Mouse (Mus musculus) stomach, postnatal 0 days (tissue): ENCODE measurements at regions not wholly inside any gene's neighbourhood (a gene's known extent, or its start where the extent isn't known, plus 50 kb on each side); places are given as distances from the start of the nearest gene placed in this dataset.

Experiments
- ATAC-seq: fragments of 200-750 bp; cut with Nextera tagmentation; 2 replicates; pipeline ENCODE4 v1.8.0; 2017; ENCODE audit not compliant: low FRiP score, low TSS enrichment
- DNase-seq: peaks from one replicate; pipeline ENCODE4 v3.0.0-alpha.2; 2016; ENCODE audit warnings: low spot score
- H3K27ac ChIP-seq: fragments of 300-500 bp; sonication (generic); replicated peaks from 2 replicates; pipeline ENCODE4 v1.5.1; 2014; ENCODE audit warnings: mild to moderate bottlenecking, control low read depth
- H3K27me3 ChIP-seq: fragments of 300-500 bp; sonication (generic); 2 replicates; pipeline ENCODE4 v1.6.1; 2014; ENCODE audit warnings: low read length; ENCODE audit not compliant: control insufficient read depth, insufficient read depth
- H3K36me3 ChIP-seq: fragments of 300-500 bp; sonication (generic); 2 replicates; pipeline ENCODE4 v1.6.1; 2014; ENCODE audit warnings: low read length, mixed read lengths; ENCODE audit not compliant: control insufficient read depth, insufficient read depth
- H3K4me1 ChIP-seq: fragments of 300-500 bp; sonication (generic); replicated peaks from 2 replicates; pipeline ENCODE4 v1.6.1; 2014; ENCODE audit warnings: antibody characterized with exemption; ENCODE audit not compliant: control insufficient read depth, insufficient read depth
- H3K4me2 ChIP-seq: fragments of 300-500 bp; sonication (generic); replicated peaks from 2 replicates; pipeline ENCODE4 v1.6.1; 2014; ENCODE audit warnings: low read depth, mild to moderate bottlenecking, control low read depth, moderate library complexity
- H3K4me3 ChIP-seq: fragments of 300-500 bp; sonication (generic); 2 replicates; pipeline ENCODE4 v1.5.1; 2014; ENCODE audit warnings: low read depth, low read length, control low read depth
- H3K9ac ChIP-seq: fragments of 300-500 bp; sonication (generic); 2 replicates; pipeline ENCODE4 v1.6.1; 2014; ENCODE audit warnings: mild to moderate bottlenecking, low read length, control low read depth, mixed read lengths
- H3K9me3 ChIP-seq: fragments of 300-500 bp; sonication (generic); 2 replicates; pipeline ENCODE4 v1.6.1; 2016; ENCODE audit warnings: low read length; ENCODE audit not compliant: control insufficient read depth
- CTCF ChIP-seq: IDR thresholded peaks from 2 replicates; pipeline ENCODE4 v1.5.1; 2016; ENCODE audit warnings: antibody characterized with exemption, low read depth, mild to moderate bottlenecking, moderate library complexity
- EP300 ChIP-seq: optimal IDR thresholded peaks from 2 replicates; pipeline ENCODE3; 2016; ENCODE audit warnings: antibody characterized with exemption
- WGBS: fragments of 180-500 bp; shearing (Covaris S2); extraction: QIAGEN DNeasy Blood & Tissue Kit; methylation state at CpG from one replicate; pipeline ENCODE4 v1.1.7; 2014; 5-methylcytosine and 5-hydroxymethylcytosine counted together

- H3K9ac ChIP-seq, result no peak overlapping the region
- H3K27ac ChIP-seq, result no peak overlapping the region
- no peak for DNase-seq
- no peak for ATAC-seq
- no peaks in the 10 kb centered on the region for H3K36me3 ChIP-seq
- no peak overlapping the region for H3K4me3 ChIP-seq
- no peaks in the 10 kb centered on the region for H3K27me3 ChIP-seq
- WGBS, result 58% methylated on average over 2 of the region's 2 CpGs
- no peak overlapping the region for H3K4me2 ChIP-seq
- H3K9me3 ChIP-seq, result no peaks in the 10 kb centered on the region
- TF ChIP-seq EP300, result no peak
- no peak for TF ChIP-seq CTCF
- no peaks in the 10 kb centered on the region for H3K4me1 ChIP-seq
Observed at GRCm38 (mm10) chr3:11174002-11174401, 838.5 kb upstream of the Gm38303 start.

GRCm38 (mm10) chr3:11155350-11155749 lies 819.9 kb upstream of the Gm38303 start:
- TF ChIP-seq CTCF (no peak), EP300 (no peak)
- no peak overlapping the region for H3K9ac ChIP-seq
- H3K27ac ChIP-seq, result no peak overlapping the region
- no peaks in the 10 kb centered on the region for H3K36me3 ChIP-seq
- 49% methylated on average over 1 of the region's 1 CpGs for WGBS
- H3K9me3 ChIP-seq, result no peaks in the 10 kb centered on the region
- H3K4me3 ChIP-seq, result no peak overlapping the region
- ATAC-seq (no peak), DNase-seq (no peak)
- H3K27me3 ChIP-seq, result no peaks in the 10 kb centered on the region
- no peaks in the 10 kb centered on the region for H3K4me1 ChIP-seq
- H3K4me2 ChIP-seq, result no peak overlapping the region
